Mouse (Mus musculus): Measurements from ENCODE around the gene Pafah1b2. TPM values are rescaled to one million over a fixed set of nuclear protein-coding genes. Genes with fewer than 3 reads are reported as not detected.
A peak's percentile ranks its signal among the peaks of the same experiment; 100 is the strongest.

The Pafah1b2 gene
- polyA plus RNA-seq, 1 experiment = 504 TPM

DNA sequence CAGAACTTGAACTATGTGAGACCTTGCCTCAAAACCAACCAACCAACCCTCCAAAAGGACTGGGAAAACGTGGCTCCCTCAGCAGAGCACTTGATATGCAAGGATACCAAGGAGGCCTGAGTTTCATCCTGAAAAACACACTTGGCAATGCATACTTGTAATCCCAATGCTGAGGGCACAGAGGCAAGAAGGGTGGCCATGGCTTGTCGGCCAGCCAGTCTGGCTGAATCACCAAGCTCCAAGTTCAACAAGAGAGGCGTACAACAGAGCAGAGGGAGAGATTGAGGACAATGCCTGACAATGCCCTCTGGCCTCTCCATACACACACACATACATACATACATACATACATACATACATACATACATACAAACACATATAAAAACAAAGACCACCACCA lies 8.0 kb downstream of the Pafah1b2 start:
- 45% methylated on average over 3 of the region's 3 CpGs for WGBS
- TF ChIP-seq CTCF (IDR thresholded peaks at IDR 0.05; ENCODE audit: insufficient read depth, low read depth, low read length) (no peak), POLR2A (IDR thresholded peaks at IDR 0.05; ENCODE audit: insufficient read depth, low read depth, low read length) (no peak)

GRCm38 (mm10) chr9:46003729-46004128 lies 8.8 kb downstream of the Pafah1b2 start:
- Histone ChIP-seq H3K4me3 (ENCODE audit: insufficient read depth, low read depth, low read length) (no peak overlapping the region), H3K27ac (ENCODE audit: insufficient read depth, low read depth, low read length) (no peak overlapping the region), H3K4me1 (ENCODE audit: control insufficient read depth, insufficient read depth, low read length) (peaks cover 2% of the 10 kb centered on the region)
- TF ChIP-seq POLR2A (IDR thresholded peaks at IDR 0.05; ENCODE audit: insufficient read depth, low read depth, low read length) (no peak), CTCF (IDR thresholded peaks at IDR 0.05; ENCODE audit: insufficient read depth, low read depth, low read length) (peak; percentile 57)
- 7% methylated on average over 7 of the region's 7 CpGs for WGBS

More for the DNA sequence above, 8.0 kb downstream of the Pafah1b2 start:
- H3K27ac ChIP-seq (ENCODE audit: insufficient read depth, low read depth, low read length) = no peak overlapping the region
- H3K4me1 ChIP-seq (ENCODE audit: control insufficient read depth, insufficient read depth, low read length) = peaks cover 2% of the 10 kb centered on the region
- H3K4me3 ChIP-seq (ENCODE audit: insufficient read depth, low read depth, low read length) = no peak overlapping the region

DNA sequence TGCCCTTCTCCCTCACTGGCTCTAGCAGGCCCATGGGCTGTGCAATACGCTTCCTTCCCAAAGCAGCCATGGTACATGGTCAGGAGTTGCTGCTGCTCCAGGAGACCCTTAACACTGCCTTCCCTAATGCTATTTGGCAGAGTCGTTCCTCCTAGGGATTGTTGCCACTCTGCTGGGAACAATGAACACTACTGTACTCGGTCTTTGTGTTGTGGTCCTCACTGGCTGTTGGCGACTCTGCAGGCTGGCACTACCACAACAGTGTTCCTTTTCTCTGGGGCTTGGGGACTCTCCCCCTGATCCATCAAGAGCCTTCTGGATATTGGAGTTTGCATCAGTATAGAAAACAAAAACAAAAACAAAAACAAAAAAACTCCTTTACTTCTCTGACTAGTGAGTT lies 13.5 kb downstream of the Pafah1b2 start:
- WGBS = 46% methylated on average over 4 of the region's 4 CpGs
- H3K27ac ChIP-seq (ENCODE audit: insufficient read depth, low read depth, low read length) = no peak overlapping the region
- no peak for TF ChIP-seq POLR2A (IDR thresholded peaks at IDR 0.05; ENCODE audit: insufficient read depth, low read depth, low read length)
- TF ChIP-seq CTCF (IDR thresholded peaks at IDR 0.05; ENCODE audit: insufficient read depth, low read depth, low read length) = no peak
- peaks cover 2% of the 10 kb centered on the region for H3K4me1 ChIP-seq (ENCODE audit: control insufficient read depth, insufficient read depth, low read length)
- H3K4me3 ChIP-seq (ENCODE audit: insufficient read depth, low read depth, low read length) = no peak overlapping the region

DNA sequence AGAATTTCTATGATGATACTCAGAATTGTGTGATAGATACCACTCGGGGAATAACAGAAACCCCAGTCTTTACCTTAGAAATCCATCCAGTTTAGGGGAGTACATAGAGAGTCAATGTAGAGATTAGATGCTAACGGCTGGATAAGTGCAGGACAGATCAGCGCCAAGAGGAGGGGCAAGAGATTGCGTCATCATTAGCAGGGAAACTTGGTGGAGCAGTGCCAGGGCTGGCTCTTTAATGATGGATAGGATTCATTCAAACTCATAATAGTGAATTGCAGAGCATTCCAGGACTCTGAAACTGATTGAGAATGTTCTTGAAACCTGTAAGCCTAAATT lies 27.3 kb downstream of the Pafah1b2 start:
- TF ChIP-seq POLR2A (IDR thresholded peaks at IDR 0.05; ENCODE audit: insufficient read depth, low read depth, low read length) (no peak), CTCF (IDR thresholded peaks at IDR 0.05; ENCODE audit: insufficient read depth, low read depth, low read length) (no peak)
- Histone ChIP-seq H3K4me3 (ENCODE audit: insufficient read depth, low read depth, low read length) (peak overlapping the region; percentile 60), H3K27ac (ENCODE audit: insufficient read depth, low read depth, low read length) (peak overlapping the region; percentile 81), H3K4me1 (ENCODE audit: control insufficient read depth, insufficient read depth, low read length) (peaks cover 11% of the 10 kb centered on the region)
- under 1% methylated on average over 4 of the region's 4 CpGs for WGBS

DNA sequence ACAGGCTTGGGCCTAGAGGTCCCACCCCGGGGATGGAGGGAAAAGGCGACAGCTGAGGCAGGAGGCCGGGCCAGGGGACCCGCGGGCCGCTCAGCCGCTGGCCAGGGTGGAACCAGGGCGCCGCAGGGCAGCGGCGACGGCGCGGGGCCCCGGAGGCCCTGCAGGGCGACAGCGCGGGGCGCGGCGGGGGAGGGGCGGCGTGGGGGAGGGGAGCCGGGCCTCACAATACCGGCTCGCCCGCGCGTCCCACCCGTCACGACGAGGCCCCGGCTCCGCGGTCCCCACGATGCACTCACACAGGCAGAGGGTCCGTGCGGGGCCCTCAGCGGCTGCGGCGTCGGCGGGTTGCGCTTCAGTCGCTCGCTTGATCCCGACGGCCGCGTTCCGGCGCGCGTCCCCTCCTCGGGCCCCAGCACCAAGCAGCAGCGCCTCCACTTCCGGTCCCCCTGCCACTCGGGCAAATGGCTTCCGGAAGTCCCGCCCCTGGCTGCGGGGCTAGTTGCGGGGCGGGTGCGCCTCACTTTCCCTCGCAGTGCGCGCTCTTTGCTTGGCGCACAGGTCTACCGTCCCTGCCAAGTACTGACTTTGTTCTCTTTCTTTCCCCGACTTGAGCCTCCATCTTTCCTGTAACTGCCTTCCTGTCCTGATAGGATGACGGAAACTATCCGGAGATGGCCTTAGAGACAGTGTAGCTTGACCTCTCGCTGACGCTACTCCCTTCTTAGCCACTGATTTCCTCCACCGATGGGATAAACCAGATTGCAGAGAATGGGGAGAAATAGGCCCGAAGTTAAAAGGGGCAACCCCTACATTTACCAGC lies 27.9 kb downstream of the Pafah1b2 start:
- under 1% methylated on average over 60 of the region's 76 CpGs for WGBS
- H3K4me1 ChIP-seq (ENCODE audit: control insufficient read depth, insufficient read depth, low read length) = peaks cover 11% of the 10 kb centered on the region
- TF ChIP-seq CTCF (IDR thresholded peaks at IDR 0.05; ENCODE audit: insufficient read depth, low read depth, low read length) (no peak), POLR2A (IDR thresholded peaks at IDR 0.05; ENCODE audit: insufficient read depth, low read depth, low read length) (peak; percentile 87)
- H3K4me3 ChIP-seq (ENCODE audit: insufficient read depth, low read depth, low read length) = peak overlapping the region; percentile 60
- H3K27ac ChIP-seq (ENCODE audit: insufficient read depth, low read depth, low read length) = peak overlapping the region; percentile 81

DNA sequence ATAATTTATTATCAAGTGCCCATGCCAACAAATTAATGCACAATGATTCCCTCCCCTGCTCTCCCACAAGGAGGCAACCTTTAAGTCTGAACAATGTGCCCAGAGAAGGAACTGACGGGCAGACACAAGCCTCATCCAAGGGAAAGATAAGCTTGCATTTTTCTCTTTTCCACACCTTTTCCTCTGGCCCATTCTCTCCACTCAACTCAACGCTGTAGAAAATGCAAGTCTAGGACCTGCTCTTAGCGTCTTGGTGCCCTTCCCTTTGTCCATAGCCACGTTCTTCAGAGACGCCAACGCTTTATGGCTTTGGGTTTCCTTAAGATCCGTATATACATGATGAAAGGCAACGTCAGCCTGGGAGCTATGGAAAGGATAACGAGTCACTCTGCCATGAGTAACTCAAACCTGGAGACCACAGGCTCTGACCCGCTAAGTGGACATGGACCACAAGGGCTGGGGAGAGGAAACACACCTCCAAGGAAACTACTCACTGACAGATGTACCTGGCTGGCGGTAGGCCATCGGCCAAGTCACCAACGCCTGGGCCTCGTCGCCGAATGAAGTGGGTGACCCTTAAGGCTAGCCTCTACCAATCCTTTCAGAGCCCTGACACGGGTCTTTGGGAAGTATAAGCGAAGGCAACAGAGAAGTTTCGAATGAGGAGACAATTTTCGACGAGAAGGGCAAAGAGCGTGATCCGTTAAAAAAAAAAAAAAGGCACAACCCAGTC lies 28.6 kb downstream of the Pafah1b2 start:
- peaks cover 11% of the 10 kb centered on the region for H3K4me1 ChIP-seq (ENCODE audit: control insufficient read depth, insufficient read depth, low read length)
- TF ChIP-seq CTCF (IDR thresholded peaks at IDR 0.05; ENCODE audit: insufficient read depth, low read depth, low read length) (no peak), POLR2A (IDR thresholded peaks at IDR 0.05; ENCODE audit: insufficient read depth, low read depth, low read length) (no peak)
- H3K27ac ChIP-seq (ENCODE audit: insufficient read depth, low read depth, low read length) = no peak overlapping the region
- peak overlapping the region; percentile 60 for H3K4me3 ChIP-seq (ENCODE audit: insufficient read depth, low read depth, low read length)
- WGBS = 0% methylated on average over 23 of the region's 23 CpGs

- no peak overlapping the region for H3K4me3 ChIP-seq (ENCODE audit: insufficient read depth, low read depth, low read length)
- peaks cover 11% of the 10 kb centered on the region for H3K4me1 ChIP-seq (ENCODE audit: control insufficient read depth, insufficient read depth, low read length)
- no peak for TF ChIP-seq POLR2A (IDR thresholded peaks at IDR 0.05; ENCODE audit: insufficient read depth, low read depth, low read length)
- no peak for TF ChIP-seq CTCF (IDR thresholded peaks at IDR 0.05; ENCODE audit: insufficient read depth, low read depth, low read length)
- no peak overlapping the region for H3K27ac ChIP-seq (ENCODE audit: insufficient read depth, low read depth, low read length)
Observed at GRCm38 (mm10) chr9:45981331-45981730, 31.2 kb downstream of the Pafah1b2 start.

GRCm38 (mm10) chr9:45980611-45981010 lies 31.9 kb downstream of the Pafah1b2 start:
- H3K4me1 ChIP-seq (ENCODE audit: control insufficient read depth, insufficient read depth, low read length) = peaks cover 11% of the 10 kb centered on the region
- 69% methylated on average over 1 of the region's 1 CpGs for WGBS
- H3K27ac ChIP-seq (ENCODE audit: insufficient read depth, low read depth, low read length) = no peak overlapping the region
- no peak for TF ChIP-seq CTCF (IDR thresholded peaks at IDR 0.05; ENCODE audit: insufficient read depth, low read depth, low read length)
- TF ChIP-seq POLR2A (IDR thresholded peaks at IDR 0.05; ENCODE audit: insufficient read depth, low read depth, low read length) = no peak
- H3K4me3 ChIP-seq (ENCODE audit: insufficient read depth, low read depth, low read length) = no peak overlapping the region

DNA sequence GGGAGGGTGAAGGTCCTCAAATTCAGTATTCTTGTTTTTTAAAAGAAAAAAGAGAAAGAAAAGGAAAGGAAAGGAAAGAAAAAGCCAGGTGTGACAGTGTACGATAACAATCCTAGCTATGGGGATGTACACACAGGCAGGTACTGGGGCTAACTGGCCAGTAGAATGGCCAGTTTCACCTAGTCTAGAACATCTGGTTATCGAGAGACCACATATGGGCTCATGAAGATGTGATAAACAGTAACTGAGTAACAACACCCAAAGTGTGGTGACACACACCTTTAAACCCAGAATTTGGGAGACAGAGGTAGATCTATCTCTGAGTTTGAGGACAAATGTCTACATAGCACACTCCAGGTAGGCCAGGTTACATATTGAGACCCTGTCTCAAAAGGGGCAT lies 32.7 kb downstream of the Pafah1b2 start:
- H3K4me1 ChIP-seq (ENCODE audit: control insufficient read depth, insufficient read depth, low read length) = peaks cover 11% of the 10 kb centered on the region
- TF ChIP-seq CTCF (IDR thresholded peaks at IDR 0.05; ENCODE audit: insufficient read depth, low read depth, low read length) (no peak), POLR2A (IDR thresholded peaks at IDR 0.05; ENCODE audit: insufficient read depth, low read depth, low read length) (no peak)
- WGBS = 91% methylated on average over 2 of the region's 2 CpGs

More for the DNA sequence above, 32.7 kb downstream of the Pafah1b2 start:
- no peak overlapping the region for H3K27ac ChIP-seq (ENCODE audit: insufficient read depth, low read depth, low read length)
- no peak overlapping the region for H3K4me3 ChIP-seq (ENCODE audit: insufficient read depth, low read depth, low read length)

Measured in olfactory bulb, adult 2 months (tissue).